9 mouse cellular contexts compared by ENCODE assay signal in the genomic region with DNA sequence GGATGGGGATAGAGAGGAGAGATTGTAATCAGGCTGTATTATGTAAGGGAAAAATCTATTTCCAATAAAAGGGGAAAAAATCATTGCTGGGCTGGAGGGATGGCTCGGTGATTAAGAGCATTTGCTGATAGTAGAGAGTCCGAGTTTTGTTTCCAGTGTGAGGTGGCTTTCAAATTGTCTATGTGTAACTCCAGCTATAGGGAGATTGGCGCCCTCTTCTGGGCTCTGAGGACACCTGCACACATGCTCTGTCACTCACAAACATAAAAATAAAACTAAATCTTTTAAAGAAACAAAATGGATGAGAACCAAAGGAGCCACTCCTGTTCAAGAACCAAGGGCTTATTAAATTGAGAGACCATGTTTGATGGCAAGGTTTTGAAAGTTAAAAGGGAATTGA. TPM values are rescaled to one million over a fixed set of nuclear protein-coding genes. Genes with fewer than 3 reads are reported as not detected.
DNase-seq lines count a peak whose midpoint lies in the region; TF ChIP-seq lines count a peak whose summit lies in the region.
"Had no signal": no experiment of that assay in that cellular context is flagged by ENCODE, and none has a peak within 500 bp of the region (broad histone marks: within the 10 kb centered on the region; RNA-seq: fewer than 3 reads in every experiment).

No protein-coding gene starts in this region.

- H3K27ac ChIP-seq in ES-Bruce4 (ENCODE audit: insufficient read depth, low read length), result no peak overlapping the region
- H3K27ac ChIP-seq: hindbrain, embryonic 15.5 days had no signal

- peak; percentile 16 for DNase-seq in left cerebral cortex, adult 11 months (ENCODE audit: low spot score)
- DNase-seq in left cerebral cortex, postnatal 36 days (ENCODE audit: low spot score in 2 of 2), result no peak
- peak; percentile 74 for DNase-seq in R1 (ENCODE audit: low read depth, low spot score)
- DNase-seq in left cerebral cortex, postnatal 4 days, result peak; percentile 41
- no peak for DNase-seq in urinary bladder, postnatal 14 days (ENCODE audit: low spot score)
- no peak for DNase-seq in yolk sac, embryonic 10.5 days (ENCODE audit: low spot score)

- H3K4me1 ChIP-seq in ES-Bruce4 (ENCODE audit: control insufficient read depth, insufficient read depth, low read length), result no peaks in the 10 kb centered on the region
- H3K4me1 ChIP-seq: hindbrain, embryonic 15.5 days; megakaryocyte, embryonic 14.5 days had no signal

- no peak overlapping the region for H3K9ac ChIP-seq in ES-Bruce4 (ENCODE audit: low read depth, poor library complexity, severe bottlenecking)
- H3K9ac ChIP-seq: hindbrain, embryonic 15.5 days had no signal

- TF ChIP-seq CTCF in ES-Bruce4 (IDR thresholded peaks at IDR 0.05; ENCODE audit: low read depth, low read length), result peak; percentile 63

- H3K9me3 ChIP-seq in ES-Bruce4 (replicated peaks; ENCODE audit: control insufficient read depth, insufficient read depth, low read length, poor library complexity, severe bottlenecking), result no peaks in the 10 kb centered on the region
- H3K9me3 ChIP-seq: hindbrain, embryonic 15.5 days had no signal

- H3K4me3 ChIP-seq in ES-Bruce4 (ENCODE audit: low read depth, low read length), result no peak overlapping the region
- H3K4me3 ChIP-seq: hindbrain, embryonic 15.5 days; megakaryocyte, embryonic 14.5 days had no signal

- intact Hi-C loops in left cerebral cortex, postnatal 36 days (cut with DNase I), result no loop called here
- intact Hi-C loops in left cerebral cortex, postnatal 4 days (cut with DNase I), result no loop called here

- TF ChIP-seq POLR2A in ES-Bruce4 (IDR thresholded peaks at IDR 0.05; ENCODE audit: insufficient read depth, low read length), result no peak

- no peaks in the 10 kb centered on the region for H3K27me3 ChIP-seq in ES-Bruce4 (ENCODE audit: control insufficient read depth, insufficient read depth, low read length, poor library complexity, severe bottlenecking)
- H3K27me3 ChIP-seq: hindbrain, embryonic 15.5 days had no signal

- TF ChIP-seq EP300 in ES-Bruce4 (IDR thresholded peaks at IDR 0.05; ENCODE audit: insufficient read depth, low read depth, low read length), result no peak

- no peaks in the 10 kb centered on the region for H3K36me3 ChIP-seq in ES-Bruce4 (ENCODE audit: control insufficient read depth, insufficient read depth, low read length, poor library complexity, severe bottlenecking)
- H3K36me3 ChIP-seq: hindbrain, embryonic 15.5 days had no signal

RNA-seq across cellular contexts. Expression of a gene that starts 8.9 kb away (rescaled TPM):
- 1,000 to 10,000 TPM; 1,443 to 1,537 TPM for total RNA-seq in left cerebral cortex, postnatal 36 days (2021)
- 6.3 and 6.6 TPM in 2 replicates for polyA plus RNA-seq in ES-Bruce4 (2011; ENCODE audit: insufficient read depth, insufficient read length, low read depth, missing spikeins)
- 1,000 to 10,000 TPM; 1,597 to 1,728 TPM for total RNA-seq in left cerebral cortex, postnatal 4 days (2021)

RNA-seq across cellular contexts. Expression of a gene that starts 23.9 kb away (rescaled TPM):
- 1 to 10 TPM; 1.4 to 2.7 TPM for total RNA-seq in left cerebral cortex, postnatal 36 days (2021)
- 3.6 and 4.6 TPM in 2 replicates for polyA plus RNA-seq in ES-Bruce4 (2011; ENCODE audit: insufficient read depth, insufficient read length, low read depth, missing spikeins)
- 1 to 10 TPM; 5.4 to 5.7 TPM for total RNA-seq in left cerebral cortex, postnatal 4 days (2021)

Comparison
In these comparisons a context has a peak if more than half of its experiments do, and no peak if none do; other contexts are left out.
1. DNase-seq: peak in left cerebral cortex, adult 11 months (single experiment), R1 (single experiment) and left cerebral cortex, postnatal 4 days (single experiment); none in left cerebral cortex, postnatal 36 days (0 of 2), urinary bladder, postnatal 14 days (single experiment) and yolk sac, embryonic 10.5 days (single experiment).